Mouse (Mus musculus) thymus, postnatal 10 days (tissue): ENCODE results near the gene Barhl1.

Experiments used
- DNase-seq, 2 experiments: peaks; one replicate each; pipeline ENCODE4 v3.0.0; 2021; ENCODE audit warnings: low spot score in 2 of 2

The Barhl1 gene

GRCm38 (mm10) chr2:28916513-28916865, at the start of gene Barhl1:
Gene Barhl1 (minus strand): TSS chr2:28916668.
- no peak for DNase-seq

DNA sequence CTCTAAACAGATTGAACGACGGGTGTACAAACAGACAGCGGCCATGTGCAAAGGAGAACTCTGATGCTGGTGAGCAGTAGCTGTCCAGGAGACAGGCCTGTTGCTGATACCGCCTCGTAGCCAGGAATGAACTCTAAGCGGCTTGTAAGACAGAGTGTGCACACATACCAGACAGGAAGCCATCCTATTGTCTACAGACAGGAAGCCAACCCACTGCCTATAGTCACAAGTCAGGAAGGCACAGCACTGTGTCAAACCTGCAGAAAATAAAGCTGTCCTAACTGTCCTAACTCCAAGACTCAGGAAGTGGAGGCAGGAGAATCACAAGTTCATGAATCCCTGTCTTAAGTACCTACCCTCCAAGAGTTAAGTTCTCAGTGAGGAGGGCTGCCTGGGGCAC, 47.1 kb upstream of the Barhl1 start:
- DNase-seq: no peak

DNA sequence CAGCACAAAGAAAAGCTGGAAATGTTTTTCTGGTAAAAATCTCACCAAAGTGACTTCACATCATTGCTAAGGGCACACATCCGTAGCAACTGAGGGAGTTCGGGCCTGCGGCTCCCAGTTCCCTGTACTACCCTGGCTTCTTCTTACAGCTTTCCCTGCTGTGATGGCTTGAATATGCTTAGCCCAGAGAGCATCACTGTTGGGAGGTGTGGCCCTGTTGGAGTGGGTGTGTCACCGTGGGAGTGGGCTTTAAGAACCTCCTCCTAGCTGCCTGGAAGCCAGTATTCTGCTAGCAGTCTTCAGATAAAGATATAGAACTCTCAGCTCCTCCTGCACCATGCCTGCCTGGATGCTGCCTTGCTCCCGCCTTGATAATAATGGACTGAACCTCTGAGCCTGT, 45.2 kb upstream of the Barhl1 start:
- DNase-seq: no peak

GRCm38 (mm10) chr2:28961024-28961585, 44.6 kb upstream of the Barhl1 start:
- DNase-seq: no peak

GRCm38 (mm10) chr2:28956874-28957273, 40.4 kb upstream of the Barhl1 start:
- no peak for DNase-seq

GRCm38 (mm10) chr2:28954595-28954994, 38.1 kb upstream of the Barhl1 start:
- no peak for DNase-seq

GRCm38 (mm10) chr2:28952981-28953380, 36.5 kb upstream of the Barhl1 start:
- DNase-seq: no peak

- DNase-seq: no peak
Measured at GRCm38 (mm10) chr2:28946312-28946711, 29.8 kb upstream of the Barhl1 start.

- DNase-seq: no peak
Measured at GRCm38 (mm10) chr2:28945388-28945787, 28.9 kb upstream of the Barhl1 start.

DNA sequence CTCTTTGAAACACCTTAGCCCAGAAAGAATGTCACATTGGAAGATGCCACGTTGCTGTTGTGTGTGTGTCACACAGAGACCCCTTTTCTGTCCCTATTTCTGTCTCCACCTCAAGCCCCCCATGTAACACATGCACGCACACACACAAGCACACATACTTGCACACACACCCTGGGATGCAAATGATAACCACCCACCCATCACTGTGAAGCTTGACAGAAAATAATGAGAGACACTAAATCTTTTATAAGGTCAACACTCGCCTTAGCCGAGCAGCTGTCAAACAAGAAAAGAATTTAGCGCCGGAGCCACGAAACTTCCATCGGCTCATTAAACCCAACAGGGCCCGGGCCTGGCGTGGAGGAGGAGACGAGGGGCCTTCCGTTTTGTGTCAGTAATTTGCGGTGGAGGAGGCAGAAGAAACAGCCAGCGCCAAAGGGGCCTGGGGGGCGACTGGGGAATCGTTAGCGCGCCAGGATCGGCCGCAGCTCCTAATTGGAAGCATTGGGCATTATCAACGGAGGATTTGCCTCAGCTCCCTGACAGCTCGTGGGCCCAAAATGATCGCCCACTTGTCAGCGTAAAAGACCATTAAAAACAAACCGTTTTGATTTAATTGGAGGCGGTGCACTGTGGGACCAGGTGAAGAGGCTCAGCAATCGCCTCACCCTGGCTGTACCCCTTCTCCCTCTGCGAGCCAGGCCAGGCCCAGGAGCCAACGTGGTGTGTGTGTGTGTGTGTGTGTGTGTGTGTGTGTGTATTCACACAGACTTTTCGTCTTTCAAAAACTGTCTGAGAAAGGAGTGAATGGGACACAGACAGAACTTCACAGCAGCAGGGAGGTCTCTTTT, 27.4 kb upstream of the Barhl1 start:
- DNase-seq: no peak

DNA sequence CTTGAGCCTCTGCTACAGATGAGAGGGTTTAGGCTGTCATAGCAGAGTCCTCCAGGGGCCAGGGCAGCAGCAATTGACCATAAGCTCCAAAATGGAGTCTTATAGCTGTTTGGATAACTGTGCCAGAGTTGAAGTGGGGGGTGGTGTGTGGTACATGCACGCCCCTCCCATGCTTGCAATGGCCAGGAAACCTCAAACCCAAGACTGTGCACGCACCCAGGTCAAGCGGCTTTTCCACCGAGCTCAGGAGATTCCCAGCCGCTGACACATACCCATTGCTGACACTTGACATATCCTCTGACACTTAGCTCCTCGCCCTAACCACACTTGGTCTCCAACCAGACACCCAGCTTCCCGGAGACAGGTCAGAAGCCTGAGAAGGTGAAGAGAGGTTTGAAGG, 22.5 kb upstream of the Barhl1 start:
- DNase-seq: no peak

DNA sequence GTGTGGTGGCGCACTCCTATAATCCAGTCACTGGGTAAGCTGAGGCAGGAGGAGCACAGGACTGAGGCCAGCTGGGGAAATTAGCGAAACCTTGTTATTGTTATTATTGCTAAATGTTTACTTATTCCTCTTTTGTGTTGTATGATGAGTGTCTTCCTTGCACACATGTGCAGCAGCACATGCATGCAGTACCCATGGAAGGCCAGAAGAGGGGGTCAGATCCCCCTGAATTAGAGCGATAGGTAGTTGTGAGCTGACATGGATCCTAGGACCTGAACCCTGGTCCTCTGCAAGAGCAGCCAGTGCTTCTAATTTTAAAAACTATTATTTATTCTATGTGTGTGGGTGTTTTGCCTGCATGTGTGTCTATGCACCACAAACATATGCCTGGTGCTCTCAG, 14.1 kb upstream of the Barhl1 start:
- DNase-seq: no peak

DNA sequence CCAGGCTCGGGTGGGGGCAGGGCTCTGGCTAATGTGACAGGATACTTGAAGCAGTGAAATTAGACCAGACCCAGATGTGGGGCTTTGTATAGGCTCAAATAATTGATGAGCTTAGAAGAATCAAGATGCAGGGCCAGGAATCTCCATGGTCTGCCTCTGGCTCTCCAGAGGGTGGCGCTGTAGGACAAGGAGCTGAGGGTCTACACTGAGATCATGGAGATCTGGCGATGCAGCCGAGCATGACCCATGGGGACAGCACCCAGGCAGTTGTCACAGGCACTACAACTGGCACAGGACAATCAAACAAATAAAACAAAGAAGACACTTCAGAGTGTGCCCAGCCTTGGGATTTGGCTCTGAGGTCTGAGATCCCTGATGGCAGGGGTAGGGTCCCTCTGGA, 7.4 kb upstream of the Barhl1 start:
- peak in 1 of 2 experiments; percentile 51 for DNase-seq

DNA sequence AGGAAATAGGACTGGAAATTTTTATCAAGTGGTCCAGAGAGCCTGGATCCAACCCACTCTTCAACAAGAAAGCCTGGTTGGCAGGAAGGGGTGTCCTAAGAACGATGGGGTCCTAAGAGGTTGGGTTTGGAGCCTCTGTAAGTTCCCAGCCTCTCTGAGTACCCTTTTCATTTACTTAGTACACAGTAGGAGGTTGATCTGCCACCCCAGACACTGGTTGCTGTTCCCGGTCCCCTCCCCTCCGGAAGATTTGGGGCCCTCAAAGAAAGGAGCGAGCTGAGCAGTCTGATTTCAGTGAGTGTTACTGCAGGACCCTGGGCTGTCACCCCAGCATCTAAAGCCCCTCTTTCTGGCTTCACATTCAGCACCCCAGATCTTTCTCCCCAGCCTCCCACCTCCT, 2.5 kb upstream of the Barhl1 start:
- DNase-seq: no peak

- DNase-seq: no peak
Measured at GRCm38 (mm10) chr2:28917518-28918361, 1.3 kb upstream of the Barhl1 start.

DNA sequence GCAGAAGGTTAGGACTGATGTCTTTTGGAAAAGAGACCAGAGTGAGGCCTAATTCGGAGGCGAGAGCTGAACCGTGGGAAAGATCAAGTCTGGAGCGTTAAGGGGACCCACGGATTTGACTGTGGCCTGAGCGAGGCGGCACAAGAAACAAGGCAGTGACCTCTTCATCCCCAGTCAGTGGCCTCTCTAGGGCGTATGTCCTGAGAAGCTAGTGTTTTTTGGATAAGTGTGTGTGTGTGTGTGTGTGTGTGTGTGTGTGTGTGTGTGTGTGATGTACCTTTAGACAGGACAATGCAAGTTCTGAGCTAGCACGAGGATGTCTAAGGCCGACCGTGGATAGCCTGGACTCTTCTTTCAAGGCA, 669 bp upstream of the Barhl1 start:
- DNase-seq: no peak

DNA sequence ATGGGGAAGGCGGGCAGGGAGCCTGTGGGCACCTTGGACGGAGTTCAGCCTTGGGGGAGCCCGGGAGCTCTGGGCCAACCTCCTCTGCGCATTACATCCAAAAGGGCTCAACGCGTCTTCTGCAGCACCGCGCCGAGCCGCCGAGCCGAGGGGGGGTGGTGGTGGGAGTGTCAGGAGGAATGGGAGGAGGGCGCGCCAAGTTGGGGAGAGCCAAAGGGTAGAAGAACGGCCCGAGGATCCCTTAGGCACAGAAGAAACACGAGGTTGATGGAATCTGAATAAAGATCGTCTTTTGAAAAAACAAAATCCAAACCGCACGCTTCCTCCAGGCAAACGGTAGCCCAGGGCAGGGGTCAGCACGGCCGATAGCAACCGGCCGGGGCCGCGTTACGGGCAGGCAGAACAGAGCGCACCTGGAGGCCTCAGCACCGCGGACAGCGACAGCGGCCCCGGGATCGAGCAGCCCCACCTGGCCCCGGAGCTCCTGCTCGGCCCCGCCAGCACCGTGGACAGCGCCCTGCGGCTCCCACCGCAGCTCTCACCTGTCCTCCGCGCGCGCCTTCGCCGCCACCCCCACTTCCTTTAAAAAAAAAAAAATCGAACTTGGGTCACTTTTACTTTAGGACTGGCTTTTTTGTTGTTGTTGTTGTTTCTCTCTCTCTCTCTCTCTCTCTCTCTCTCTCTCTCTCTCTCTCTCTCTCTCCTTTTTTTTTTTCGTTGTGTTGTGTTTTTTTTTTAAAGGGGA, 528 bp downstream of the Barhl1 start:
- DNase-seq: peak; percentile 71 to 94

DNA sequence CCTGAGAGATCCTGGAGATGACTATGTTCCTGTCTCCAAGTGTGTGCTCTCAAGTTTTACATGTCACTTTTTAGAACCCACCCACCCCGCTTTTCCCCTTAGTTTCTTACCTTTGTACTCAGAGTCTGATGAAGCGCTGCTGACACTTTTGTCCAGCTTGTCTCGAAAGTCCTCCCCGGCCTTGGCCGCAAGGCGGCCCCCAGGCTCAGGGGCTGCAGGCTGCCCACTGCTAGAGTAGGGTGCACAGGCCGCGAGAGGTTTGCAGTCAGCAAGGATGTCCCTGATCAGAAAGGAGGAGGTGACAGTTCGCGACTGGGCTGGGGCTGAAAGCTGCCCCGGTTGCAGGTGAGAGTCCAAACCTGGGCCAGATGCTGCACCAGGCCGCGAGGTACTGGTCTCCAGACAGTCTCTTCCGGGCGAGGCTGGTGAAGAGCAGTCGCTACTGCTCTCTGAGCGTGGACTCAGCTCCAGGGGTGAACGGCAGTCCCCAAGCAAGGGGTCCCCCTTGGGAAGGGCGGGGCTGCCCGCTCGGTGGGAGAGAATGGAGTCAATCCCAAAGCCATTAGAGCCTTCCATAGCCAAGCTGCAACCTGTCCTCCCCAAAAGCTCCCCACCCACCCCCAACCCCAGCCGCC, 1.2 kb downstream of the Barhl1 start:
- DNase-seq: no peak

DNA sequence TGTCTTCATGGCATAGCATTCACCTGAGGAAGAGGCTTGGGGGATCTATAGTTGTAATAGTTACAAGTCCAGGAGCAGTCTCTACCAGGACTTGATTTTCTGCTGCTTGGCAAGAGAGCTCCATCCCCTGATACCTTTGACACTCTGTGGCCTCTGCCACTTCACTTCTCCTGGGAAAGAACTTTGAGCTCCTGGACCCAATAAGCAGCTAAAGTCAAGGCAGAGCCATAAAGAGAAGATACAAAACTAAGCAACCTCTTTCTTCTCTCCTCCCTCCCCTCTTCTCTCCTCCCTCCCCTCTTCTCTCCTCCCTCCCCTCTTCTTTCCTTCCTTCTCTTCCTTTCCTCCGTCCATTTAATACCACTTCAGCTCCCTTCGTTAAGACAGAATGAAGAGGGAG, 2.3 kb downstream of the Barhl1 start:
- no peak for DNase-seq

- DNase-seq: no peak
Measured at GRCm38 (mm10) chr2:28912961-28913360, 3.5 kb downstream of the Barhl1 start.

DNA sequence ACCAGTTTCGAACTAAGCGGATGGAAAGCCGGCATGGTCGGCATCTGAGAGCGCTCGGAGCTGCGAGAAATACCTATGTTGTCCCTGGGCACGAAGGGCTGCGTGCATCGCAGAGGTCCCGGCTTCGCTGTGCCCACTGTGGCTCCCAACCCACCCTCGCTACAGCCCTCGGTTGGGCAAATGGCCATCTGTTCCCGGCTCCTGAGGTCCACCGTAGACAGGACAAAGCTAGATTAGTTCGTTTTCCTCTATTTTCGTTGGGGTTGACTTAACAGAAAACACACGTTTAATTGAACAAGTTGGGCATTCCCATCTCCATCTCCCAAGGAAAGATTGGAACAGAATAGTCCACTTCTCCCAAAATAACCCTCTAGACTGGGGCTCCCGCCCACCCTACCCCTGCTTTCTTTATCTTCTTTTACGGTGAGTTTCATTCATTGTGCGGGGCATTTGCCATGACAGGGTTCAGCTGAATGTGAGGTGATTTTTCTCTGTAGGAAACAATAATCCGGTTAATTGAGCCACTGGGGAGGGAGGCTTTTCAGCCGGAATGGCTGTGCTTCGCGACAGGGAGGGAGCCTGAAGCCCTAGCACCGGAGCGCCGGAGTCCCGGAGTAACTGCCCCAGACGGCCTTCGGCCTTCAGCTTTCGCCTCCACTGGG, 4.3 kb downstream of the Barhl1 start:
- no peak for DNase-seq
